Comparison of ENCODE assay signal across 10 mouse cellular contexts in the genomic region with DNA sequence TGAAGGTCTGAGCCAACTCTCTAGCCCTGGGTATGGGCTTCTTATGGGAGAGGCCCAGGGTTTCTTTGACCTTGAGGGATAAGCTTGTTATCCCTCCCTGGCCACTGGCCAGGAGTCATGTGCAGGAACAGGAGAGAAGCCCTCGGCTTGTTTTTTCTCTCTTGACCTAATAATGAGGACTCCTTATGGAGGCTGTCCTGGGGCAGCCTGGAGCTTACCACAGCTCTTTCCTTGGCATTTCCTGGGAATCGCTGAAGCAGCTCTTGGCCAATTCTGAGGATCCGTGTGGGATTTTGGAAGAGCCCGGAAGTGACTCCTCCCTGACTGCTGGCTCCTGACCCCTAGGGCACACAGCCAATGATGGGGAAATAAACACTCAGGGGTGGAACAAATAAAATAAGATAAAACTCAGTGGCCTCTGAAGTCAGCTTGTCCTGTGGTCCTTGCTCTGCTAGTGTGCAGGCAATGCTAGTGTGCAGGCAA. TPM values are rescaled to one million over a fixed set of nuclear protein-coding genes. Genes with fewer than 3 reads are reported as not detected.
DNase-seq lines count a peak whose midpoint lies in the region; ATAC-seq and TF ChIP-seq lines count a peak whose summit lies in the region.
"Had no signal": no experiment of that assay in that cellular context is flagged by ENCODE, and none has a peak within 500 bp of the region (broad histone marks: within the 10 kb centered on the region; RNA-seq: fewer than 3 reads in every experiment).

No protein-coding gene starts in this region.

- WGBS in heart, embryonic 10.5 days: 48% methylated on average over 4 of the region's 4 CpGs
- 31% methylated on average over 4 of the region's 4 CpGs for WGBS in stomach, postnatal 0 days
- 49% methylated on average over 4 of the region's 4 CpGs for WGBS in midbrain, embryonic 15.5 days
- 64% methylated on average over 4 of the region's 4 CpGs for WGBS in forebrain, postnatal 0 days

- no peak for TF ChIP-seq EP300 in stomach, postnatal 0 days (optimal IDR thresholded peaks at IDR 0.05)

- no peaks in the 10 kb centered on the region for H3K27me3 ChIP-seq in heart, embryonic 10.5 days (ENCODE audit: insufficient read depth, poor library complexity, severe bottlenecking)
- H3K27me3 ChIP-seq in stomach, postnatal 0 days (ENCODE audit: control insufficient read depth, insufficient read depth, low read length): no peaks in the 10 kb centered on the region
- no peaks in the 10 kb centered on the region for H3K27me3 ChIP-seq in midbrain, embryonic 15.5 days (replicated peaks)
- no peaks in the 10 kb centered on the region for H3K27me3 ChIP-seq in forebrain, postnatal 0 days (ENCODE audit: insufficient read depth, low read length)
- H3K27me3 ChIP-seq: forebrain, embryonic 13.5 days had no signal

- no peak overlapping the region for H3K4me3 ChIP-seq in heart, embryonic 10.5 days
- no peak overlapping the region for H3K4me3 ChIP-seq in stomach, postnatal 0 days (ENCODE audit: low read depth, low read length)
- no peak overlapping the region for H3K4me3 ChIP-seq in midbrain, embryonic 15.5 days
- H3K4me3 ChIP-seq in forebrain, postnatal 0 days (ENCODE audit: low read depth, low read length): no peak overlapping the region
- H3K4me3 ChIP-seq: forebrain, embryonic 13.5 days; myocyte had no signal

- peak; percentile 35; the same call in 1 of the 2 replicates for ATAC-seq in stomach, postnatal 0 days (ENCODE audit: low FRiP score, low TSS enrichment)
- no peak for ATAC-seq in midbrain, embryonic 15.5 days (replicated peaks)
- ATAC-seq in forebrain, postnatal 0 days: no peak
- ATAC-seq: forebrain, embryonic 13.5 days had no signal

- H3K4me2 ChIP-seq in stomach, postnatal 0 days (replicated peaks; ENCODE audit: low read depth): no peak overlapping the region
- no peak overlapping the region for H3K4me2 ChIP-seq in midbrain, embryonic 15.5 days
- H3K4me2 ChIP-seq in forebrain, postnatal 0 days (ENCODE audit: low read depth): no peak overlapping the region
- H3K4me2 ChIP-seq: forebrain, embryonic 13.5 days had no signal

- peak; percentile 73 for DNase-seq in retina, postnatal 1 day
- no peak for DNase-seq in retina, embryonic 14.5 days (ENCODE audit: low spot score)
- DNase-seq in heart, embryonic 10.5 days (ENCODE audit: low spot score): no peak
- peak; percentile 78 to 84 for DNase-seq in kidney, postnatal 36 days
- no peak for DNase-seq in stomach, postnatal 0 days (ENCODE audit: low spot score)
- DNase-seq in B cell, adult 2 months: no peak
- no peak for DNase-seq in forebrain, postnatal 0 days

- H3K4me1 ChIP-seq in heart, embryonic 10.5 days: peaks cover 17% of the 10 kb centered on the region
- H3K4me1 ChIP-seq in stomach, postnatal 0 days (replicated peaks; ENCODE audit: control insufficient read depth, insufficient read depth): 0 out of 2 replicates have a peak, but pooled peaks cover 4% of the 10 kb centered on the region
- H3K4me1 ChIP-seq in midbrain, embryonic 15.5 days: no peaks in the 10 kb centered on the region
- H3K4me1 ChIP-seq in forebrain, postnatal 0 days (ENCODE audit: insufficient read depth): 0 out of 2 replicates have a peak, but pooled peaks cover 3% of the 10 kb centered on the region
- H3K4me1 ChIP-seq: forebrain, embryonic 13.5 days had no signal

- no peaks in the 10 kb centered on the region for H3K36me3 ChIP-seq in heart, embryonic 10.5 days
- no peaks in the 10 kb centered on the region for H3K36me3 ChIP-seq in stomach, postnatal 0 days (ENCODE audit: control insufficient read depth, insufficient read depth, low read length)
- H3K36me3 ChIP-seq in midbrain, embryonic 15.5 days (replicated peaks): no peaks in the 10 kb centered on the region
- H3K36me3 ChIP-seq in forebrain, postnatal 0 days (ENCODE audit: insufficient read depth): no peaks in the 10 kb centered on the region

- no peak for TF ChIP-seq CTCF in stomach, postnatal 0 days (IDR thresholded peaks at IDR 0.05; ENCODE audit: low read depth)
- TF ChIP-seq CTCF in forebrain, postnatal 0 days (IDR thresholded peaks at IDR 0.05; ENCODE audit: low read depth): no peak

- H3K9ac ChIP-seq in stomach, postnatal 0 days (ENCODE audit: low read length): no peak overlapping the region
- H3K9ac ChIP-seq in midbrain, embryonic 15.5 days: no peak overlapping the region
- H3K9ac ChIP-seq in forebrain, postnatal 0 days: no peak overlapping the region
- H3K9ac ChIP-seq: forebrain, embryonic 13.5 days had no signal

- H3K9me3 ChIP-seq in heart, embryonic 10.5 days: no peaks in the 10 kb centered on the region
- H3K9me3 ChIP-seq in stomach, postnatal 0 days (ENCODE audit: control insufficient read depth, low read length): no peaks in the 10 kb centered on the region
- H3K9me3 ChIP-seq in midbrain, embryonic 15.5 days: no peaks in the 10 kb centered on the region
- H3K9me3 ChIP-seq in forebrain, postnatal 0 days (ENCODE audit: low read length): no peaks in the 10 kb centered on the region
- H3K9me3 ChIP-seq: forebrain, embryonic 13.5 days had no signal

- peak overlapping the region; percentile 59; the same call in 1 of the 2 replicates for H3K27ac ChIP-seq in heart, embryonic 10.5 days
- peak overlapping the region; percentile 56; the same call in 1 of the 2 replicates for H3K27ac ChIP-seq in stomach, postnatal 0 days (replicated peaks)
- no peak overlapping the region for H3K27ac ChIP-seq in midbrain, embryonic 15.5 days
- H3K27ac ChIP-seq in forebrain, postnatal 0 days (ENCODE audit: low read depth, low read length): no peak overlapping the region
- H3K27ac ChIP-seq: forebrain, embryonic 13.5 days had no signal

RNA-seq across cellular contexts. Expression of gene Ptges, which starts 17.3 kb away (rescaled TPM):
- polyA plus RNA-seq in heart, embryonic 10.5 days (2016; fragmentation: Nextera tagmentation; extraction: Ambion mirVana): 4.2 and 6.1 TPM in 2 replicates
- 28.3 and 29.2 TPM in 2 replicates for polyA plus RNA-seq in stomach, postnatal 0 days (2015; fragmentation: Nextera tagmentation; extraction: Ambion mirVana)
- polyA plus RNA-seq in midbrain, embryonic 15.5 days (2015; fragmentation: Nextera tagmentation; extraction: Ambion mirVana): 5.1 and 6.3 TPM in 2 replicates
- 4.2 and 6.3 TPM in 2 replicates for total RNA-seq in forebrain, postnatal 0 days (2014; rRNA removed)
- 4.8 TPM in 2 replicates for polyA plus RNA-seq in forebrain, postnatal 0 days (2015; fragmentation: Nextera tagmentation; extraction: Ambion mirVana)

RNA-seq across cellular contexts. Expression of gene Tor1b, which starts 40.4 kb away (rescaled TPM):
- polyA plus RNA-seq in heart, embryonic 10.5 days (2016; fragmentation: Nextera tagmentation; extraction: Ambion mirVana): 24.6 and 25.4 TPM in 2 replicates
- polyA plus RNA-seq in stomach, postnatal 0 days (2015; fragmentation: Nextera tagmentation; extraction: Ambion mirVana): 20.1 and 21.8 TPM in 2 replicates
- polyA plus RNA-seq in midbrain, embryonic 15.5 days (2015; fragmentation: Nextera tagmentation; extraction: Ambion mirVana): 19.9 and 20.8 TPM in 2 replicates
- total RNA-seq in forebrain, postnatal 0 days (2014; rRNA removed): 30.4 and 40.0 TPM in 2 replicates
- polyA plus RNA-seq in forebrain, postnatal 0 days (2015; fragmentation: Nextera tagmentation; extraction: Ambion mirVana): 14.5 and 16.9 TPM in 2 replicates

RNA-seq across cellular contexts. Expression of gene Tor1a, which starts 55.4 kb away (rescaled TPM):
- polyA plus RNA-seq in heart, embryonic 10.5 days (2016; fragmentation: Nextera tagmentation; extraction: Ambion mirVana): 65.1 and 80.5 TPM in 2 replicates
- 49.1 and 51.2 TPM in 2 replicates for polyA plus RNA-seq in stomach, postnatal 0 days (2015; fragmentation: Nextera tagmentation; extraction: Ambion mirVana)
- 90.6 and 97.3 TPM in 2 replicates for polyA plus RNA-seq in midbrain, embryonic 15.5 days (2015; fragmentation: Nextera tagmentation; extraction: Ambion mirVana)
- total RNA-seq in forebrain, postnatal 0 days (2014; rRNA removed): 53.6 and 71.6 TPM in 2 replicates
- 97.3 and 105 TPM in 2 replicates for polyA plus RNA-seq in forebrain, postnatal 0 days (2015; fragmentation: Nextera tagmentation; extraction: Ambion mirVana)

Comparison
In these comparisons a context has a peak if more than half of its experiments do, and no peak if none do; other contexts are left out.
1. DNase-seq: peak in retina, postnatal 1 day (single experiment) and kidney, postnatal 36 days (2 of 2); none in retina, embryonic 14.5 days (single experiment), heart, embryonic 10.5 days (single experiment), stomach, postnatal 0 days (single experiment), B cell, adult 2 months (0 of 2) and forebrain, postnatal 0 days (single experiment).
2. H3K27ac ChIP-seq: peak in heart, embryonic 10.5 days (single experiment) and stomach, postnatal 0 days (single experiment); none in midbrain, embryonic 15.5 days (single experiment) and forebrain, postnatal 0 days (single experiment).